Mouse (Mus musculus): ENCODE data around the gene Gas2l1.

Gas2l1 gene

GRCm38 (mm10) chr11:5064282-5065055 lies 658 bp downstream of the Gas2l1 start:
- DNase-seq (ENCODE audit: low read depth, low spot score), result no peak

DNA sequence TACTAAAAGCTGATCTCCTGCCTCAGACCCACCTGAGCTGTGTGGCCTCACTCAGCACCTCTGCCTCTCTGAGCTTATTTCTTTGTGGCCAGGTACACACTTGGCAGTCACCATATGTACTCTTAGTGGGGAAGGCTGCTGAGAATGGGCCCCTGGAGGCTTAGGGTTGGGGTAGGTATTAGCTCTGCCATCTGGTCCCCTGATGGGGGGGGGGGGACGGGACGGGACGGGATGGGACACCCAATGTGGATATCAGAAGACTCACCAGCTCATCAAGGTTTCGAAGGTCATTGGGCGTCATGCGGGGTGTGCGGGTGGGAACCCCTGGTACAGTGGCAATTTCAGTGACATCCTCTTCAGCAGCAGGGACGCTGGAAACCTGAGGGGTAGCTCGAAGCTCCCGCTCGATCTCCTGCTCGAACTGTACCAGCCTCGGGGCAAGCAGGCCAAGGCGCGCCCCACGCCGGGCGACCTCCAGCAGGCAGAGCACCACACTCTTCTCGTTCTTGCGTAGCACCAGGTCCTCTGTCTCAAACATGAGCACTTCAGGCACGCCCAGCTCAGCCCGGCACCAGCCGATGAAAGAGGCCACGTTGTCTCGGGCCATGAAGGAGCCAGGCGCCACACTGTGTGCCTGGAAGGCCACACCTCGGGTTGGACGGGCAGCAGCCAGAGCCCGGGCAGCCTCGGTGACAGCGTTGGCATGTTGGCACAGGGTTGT lies 1.4 kb downstream of the Gas2l1 start:
- DNase-seq (ENCODE audit: low read depth, low spot score), result no peak

- DNase-seq (ENCODE audit: low read depth, low spot score), result no peak
Observed at GRCm38 (mm10) chr11:5062860-5063505, 2.1 kb downstream of the Gas2l1 start.

DNA sequence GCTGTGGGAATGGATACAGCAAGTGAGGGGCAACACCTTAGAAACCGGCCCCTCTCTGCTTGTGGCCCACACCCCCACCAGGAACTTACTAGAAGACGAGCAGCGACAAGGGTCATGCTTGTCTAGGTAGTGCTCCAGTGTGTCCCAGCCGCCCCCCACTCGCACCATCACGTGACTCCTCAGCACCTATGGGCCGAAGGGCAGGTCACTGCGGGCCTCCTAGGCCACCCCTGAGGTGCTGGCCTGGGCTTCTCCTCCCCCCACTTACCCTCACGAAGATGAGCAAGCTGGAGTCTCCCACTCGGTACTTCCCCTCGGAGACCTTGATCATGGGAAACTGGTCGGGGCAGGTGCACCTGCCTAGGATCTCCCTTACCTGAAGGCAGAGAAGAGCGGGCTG lies 2.8 kb downstream of the Gas2l1 start:
- DNase-seq (ENCODE audit: low read depth, low spot score), result no peak

DNA sequence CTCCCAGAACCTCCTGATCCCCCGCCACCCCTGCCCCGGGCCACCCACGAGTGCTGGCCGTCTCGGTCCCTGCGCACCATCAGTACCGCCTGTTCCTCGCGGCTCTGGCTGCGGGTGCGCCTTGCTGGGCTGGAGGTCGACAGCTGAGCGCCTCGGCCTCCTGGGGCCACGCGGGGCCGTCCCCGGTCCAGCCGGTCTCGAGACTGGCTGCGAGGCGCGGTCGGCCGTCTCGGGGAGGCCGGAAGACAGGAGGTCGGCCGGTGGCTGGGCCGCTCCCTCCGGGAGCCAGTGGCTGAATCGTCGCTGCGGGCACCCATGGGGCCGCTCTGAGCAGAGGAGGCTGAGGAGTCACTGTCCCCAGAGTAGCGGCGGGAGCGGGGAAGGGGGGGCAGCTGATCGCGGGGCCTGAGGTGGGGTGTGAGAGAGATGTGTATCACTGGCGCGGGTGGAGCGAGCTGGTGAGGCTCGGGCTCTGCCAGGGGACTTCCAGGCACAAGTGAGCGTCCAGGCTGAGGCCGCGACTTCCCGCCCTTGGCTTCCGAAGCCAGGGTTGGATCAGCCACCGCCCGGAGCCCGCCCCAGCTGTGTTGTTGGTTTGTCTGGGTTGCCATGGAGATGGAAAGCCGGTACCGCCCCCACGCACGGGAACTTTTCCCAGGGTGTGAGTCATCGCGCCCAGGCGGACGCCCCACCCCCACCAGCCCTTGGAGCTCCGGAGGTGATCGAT lies 3.6 kb downstream of the Gas2l1 start:
- DNase-seq (ENCODE audit: low read depth, low spot score), result peak; percentile 83

- no peak for DNase-seq (ENCODE audit: low read depth, low spot score)
Observed at GRCm38 (mm10) chr11:5060756-5061412, 4.2 kb downstream of the Gas2l1 start.

- DNase-seq (ENCODE audit: low read depth, low spot score), result peak; percentile 65
Observed at GRCm38 (mm10) chr11:5059704-5060156, 5.4 kb downstream of the Gas2l1 start.

GRCm38 (mm10) chr11:5059230-5059629 lies 5.9 kb downstream of the Gas2l1 start:
- DNase-seq (ENCODE audit: low read depth, low spot score), result no peak

- DNase-seq (ENCODE audit: low read depth, low spot score), result no peak
Observed at GRCm38 (mm10) chr11:5058783-5059182, 6.3 kb downstream of the Gas2l1 start.

DNA sequence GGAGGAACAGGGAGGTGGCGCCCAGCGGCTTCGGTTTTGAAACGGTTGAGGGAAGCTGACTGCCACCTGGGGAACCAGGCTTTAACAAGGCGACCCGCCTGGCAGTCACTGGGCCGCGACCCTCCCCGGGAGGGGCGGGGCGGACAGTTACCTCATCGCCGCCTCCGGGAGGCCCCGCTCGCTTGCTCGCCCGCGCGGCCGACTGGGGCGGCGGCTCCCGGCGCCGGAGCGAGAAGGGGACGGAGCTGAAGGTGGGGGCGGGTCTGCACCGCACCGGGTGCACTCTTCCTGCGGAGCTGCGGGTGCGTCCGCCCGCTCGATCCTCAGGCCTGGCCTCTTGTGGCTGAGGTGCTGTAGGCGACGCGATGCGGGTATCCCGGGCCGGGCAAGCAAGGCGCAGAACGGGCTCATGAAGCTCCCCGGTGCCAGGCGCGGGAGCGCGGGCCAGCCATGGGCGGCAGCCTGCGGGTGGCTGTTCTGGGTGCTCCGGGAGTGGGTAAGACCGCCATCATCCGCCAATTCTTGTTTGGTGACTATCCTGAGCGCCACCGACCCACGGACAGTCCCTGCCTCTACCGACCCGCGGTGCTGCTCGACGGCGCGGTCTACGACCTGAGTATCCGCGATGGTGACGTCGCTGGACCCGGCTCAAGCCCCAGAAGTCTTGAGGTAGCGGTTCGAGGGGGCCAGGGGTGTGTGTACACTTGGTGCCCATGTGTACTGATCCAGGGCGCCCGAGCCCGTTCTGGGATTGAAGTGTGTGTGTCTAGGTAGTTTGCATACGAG lies 7.1 kb downstream of the Gas2l1 start, which contains the start of gene Rasl10a:
Rasl10a (plus strand) TSS at position 273 of the 786 bp plus-strand sequence.
- no peak for DNase-seq (ENCODE audit: low read depth, low spot score)

DNA sequence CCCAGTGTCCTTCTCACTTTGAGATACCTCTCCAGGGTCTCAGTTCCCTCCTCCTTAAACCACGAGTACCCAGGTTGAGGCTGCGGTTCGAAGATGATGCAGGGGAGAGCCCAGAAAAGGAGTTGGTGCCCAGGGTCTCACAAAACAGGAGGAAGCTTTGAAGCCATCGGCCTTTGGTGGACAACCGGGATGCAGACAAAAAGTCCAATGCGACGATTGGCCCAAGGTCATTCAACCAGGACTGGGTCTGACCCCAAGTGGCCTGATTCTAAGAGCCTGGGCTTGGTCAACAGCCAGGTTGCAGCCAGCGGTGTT lies 7.6 kb downstream of the Gas2l1 start:
- DNase-seq (ENCODE audit: low read depth, low spot score), result no peak

DNA sequence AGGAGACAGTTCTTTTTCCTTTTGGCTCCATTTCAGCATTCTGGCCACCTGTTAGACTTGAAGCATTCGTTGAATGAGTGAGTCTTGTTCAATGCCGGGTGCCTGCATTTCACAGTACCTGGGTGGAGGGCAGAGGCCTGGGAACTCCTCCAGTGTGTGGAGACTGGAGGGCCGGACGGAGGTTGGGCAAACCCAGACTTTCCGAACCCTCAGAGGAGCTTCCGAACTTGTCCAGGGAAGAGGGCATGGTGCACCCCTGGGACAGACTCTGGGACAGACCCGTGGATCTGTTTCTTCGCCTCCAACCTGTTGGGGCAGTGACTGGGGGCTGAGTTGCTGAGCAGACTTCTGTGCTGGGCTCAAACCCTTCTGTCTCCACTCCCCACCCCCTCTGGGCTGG lies 8.1 kb downstream of the Gas2l1 start:
- no peak for DNase-seq (ENCODE audit: low read depth, low spot score)

- no peak for DNase-seq (ENCODE audit: low read depth, low spot score)
Observed at GRCm38 (mm10) chr11:5055945-5056938, 8.9 kb downstream of the Gas2l1 start.

- no peak for DNase-seq (ENCODE audit: low read depth, low spot score)
Observed at GRCm38 (mm10) chr11:5054874-5055273, 10.3 kb downstream of the Gas2l1 start.

GRCm38 (mm10) chr11:5054151-5054550 lies 11.0 kb downstream of the Gas2l1 start:
- DNase-seq (ENCODE audit: low read depth, low spot score), result no peak

DNA sequence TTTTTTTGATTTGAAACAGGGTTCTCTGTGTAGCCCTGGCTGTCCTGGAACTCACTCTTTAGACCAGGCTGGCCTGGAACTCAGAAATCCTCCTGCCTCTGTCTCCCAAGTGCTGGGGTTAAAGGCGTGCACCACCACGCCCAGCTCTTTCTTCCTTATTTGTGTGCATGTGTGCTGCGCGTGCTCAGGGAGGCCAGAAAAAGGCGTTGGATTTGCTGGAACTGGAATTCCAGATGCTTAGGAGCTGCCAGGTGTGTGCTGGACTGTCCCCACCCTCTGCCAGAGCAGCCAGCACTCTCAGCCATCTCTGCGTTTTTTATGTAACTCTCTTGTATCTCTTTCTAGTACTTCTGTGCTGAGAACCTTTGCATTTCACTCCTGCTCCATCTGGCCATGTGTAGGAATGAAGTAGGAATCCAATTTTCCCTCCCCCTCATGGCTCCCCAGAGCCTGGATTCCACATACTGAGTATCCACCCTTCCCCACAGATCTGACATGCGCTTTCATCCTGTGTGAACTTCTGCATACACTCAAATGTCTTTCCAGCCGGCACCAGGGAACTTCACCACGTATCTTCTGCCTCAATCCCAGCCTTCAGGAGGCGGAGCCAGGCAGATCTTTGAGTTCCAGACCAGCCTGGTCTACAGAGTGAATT lies 12.8 kb downstream of the Gas2l1 start:
- DNase-seq (ENCODE audit: low read depth, low spot score), result no peak

- no peak for DNase-seq (ENCODE audit: low read depth, low spot score)
Observed at GRCm38 (mm10) chr11:5051629-5052028, 13.5 kb downstream of the Gas2l1 start.

DNA sequence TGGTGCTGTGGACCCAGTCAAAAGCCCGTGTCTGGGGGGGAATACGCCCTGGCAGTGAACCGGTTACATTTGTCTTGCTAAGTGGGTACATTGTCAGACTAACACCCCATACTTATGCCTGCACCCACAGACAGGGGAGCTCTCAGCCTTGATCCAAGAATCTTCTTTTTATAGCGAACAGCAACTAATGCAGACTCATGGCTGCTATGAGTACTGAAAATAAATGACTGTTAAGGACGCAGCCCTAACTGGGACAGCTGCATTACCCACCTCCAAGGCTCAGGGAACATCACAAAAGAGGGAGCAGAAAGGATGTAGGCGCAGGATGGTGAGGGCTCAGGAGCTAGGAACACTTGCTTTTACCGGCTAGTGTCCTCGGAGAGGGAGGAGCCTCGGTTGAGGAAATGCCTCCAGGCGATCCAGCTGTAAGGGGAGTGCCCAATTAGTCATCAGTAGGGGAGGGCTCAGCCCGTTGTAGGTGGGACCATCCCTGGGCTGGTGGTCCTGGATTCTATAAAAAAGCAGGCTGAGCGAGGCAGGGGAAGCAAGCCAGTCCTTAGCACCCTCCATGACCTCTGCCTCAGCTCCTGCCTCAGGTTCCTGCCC lies 18.7 kb downstream of the Gas2l1 start:
- no peak for DNase-seq (ENCODE audit: low read depth, low spot score)

Data from mesoderm, embryonic 11.5 days (tissue).